Mouse (Mus musculus) CH12.LX (cell line): ENCODE measurements around the gene Sf3b1. TPM values are rescaled to one million over a fixed set of nuclear protein-coding genes. Genes with fewer than 3 reads are reported as not detected.

Experiments used
- DNase-seq: peaks from one replicate; pipeline ENCODE4 v3.0.0-alpha.2; 2013; ENCODE audit errors: extremely low read depth
- H3K27ac ChIP-seq: 2 replicates; pipeline ENCODE4 v1.5.1; 2012; ENCODE audit warnings: low read depth, mild to moderate bottlenecking, control low read depth, moderate library complexity; ENCODE audit not compliant: insufficient read depth
- H3K27me3 ChIP-seq: replicated peaks from 2 replicates; pipeline ENCODE3; 2012; ENCODE audit warnings: inconsistent platforms
- H3K36me3 ChIP-seq, 2 experiments: replicated peaks in 1 of 2; 2 replicates each; pipeline versions ENCODE3 to v1.6.1; 2012; ENCODE audit warnings: inconsistent platforms in 1 of 2, low read length in 1 of 2, mild to moderate bottlenecking in 1 of 2, mixed read lengths in 1 of 2, moderate library complexity in 1 of 2; ENCODE audit not compliant: control insufficient read depth in 1 of 2, insufficient read depth in 1 of 2
- H3K4me1 ChIP-seq, 2 experiments: 2 replicates each; pipeline ENCODE4 v1.6.1; 2012; ENCODE audit warnings: inconsistent platforms in 1 of 2, moderate library complexity in 1 of 2; ENCODE audit not compliant: insufficient read depth in 2 of 2, control insufficient read depth in 1 of 2
- H3K4me2 ChIP-seq: 2 replicates; pipeline ENCODE4 v1.6.1; 2012; ENCODE audit warnings: low read depth, mild to moderate bottlenecking, control low read depth; ENCODE audit not compliant: poor library complexity, insufficient read depth, severe bottlenecking
- H3K4me3 ChIP-seq, 3 experiments: fragments of 150-350 bp in 1 of 3; sonication (generic) in 1 of 3; replicated peaks in 1 of 3; 2 replicates each; pipeline versions ENCODE3 to v1.5.1; 2011 to 2012; ENCODE audit warnings: low read depth in 2 of 3, low read length in 2 of 3, mild to moderate bottlenecking in 2 of 3, moderate library complexity in 2 of 3, control low read depth in 1 of 3, improper control_type of control experiment in 1 of 3, inconsistent platforms in 1 of 3, mixed read lengths in 1 of 3; ENCODE audit not compliant: poor library complexity in 1 of 3
- H3K79me2 ChIP-seq: replicated peaks from 2 replicates; pipeline ENCODE4 v1.6.1; 2012; ENCODE audit warnings: mild to moderate bottlenecking, moderate library complexity; ENCODE audit not compliant: control insufficient read depth, poor library complexity, insufficient read depth, severe bottlenecking; ENCODE audit errors: extremely low read depth
- H3K9ac ChIP-seq: 2 replicates; pipeline ENCODE4 v1.6.1; 2012; ENCODE audit warnings: low read depth, mild to moderate bottlenecking, control low read depth, moderate library complexity; ENCODE audit not compliant: insufficient read depth
- H3K9me3 ChIP-seq: replicated peaks from 2 replicates; pipeline ENCODE3; 2012; ENCODE audit warnings: low read length, inconsistent platforms, mixed read lengths
- CHD1 ChIP-seq: IDR thresholded peaks from 2 replicates; pipeline ENCODE4 v1.6.1; 2012; ENCODE audit warnings: low read depth, low read length, improper control_type of control experiment, inconsistent platforms
- CTCF ChIP-seq, 2 experiments: IDR thresholded peaks in 1 of 2; conservative IDR thresholded peaks in 1 of 2; 2 replicates each; pipeline ENCODE4 v1.5.1; 2011 to 2012; ENCODE audit warnings: low read depth in 2 of 2, low read length in 2 of 2, improper control_type of control experiment in 1 of 2, inconsistent platforms in 1 of 2, mild to moderate bottlenecking in 1 of 2, moderate library complexity in 1 of 2
- ELF1 ChIP-seq: IDR thresholded peaks from 2 replicates; pipeline ENCODE4 v1.6.1; 2014; ENCODE audit warnings: low read depth, mild to moderate bottlenecking, inconsistent platforms, low read length, improper control_type of control experiment
- EP300 ChIP-seq: IDR thresholded peaks from 2 replicates; pipeline ENCODE4 v1.6.1; 2011; ENCODE audit warnings: low read length, improper control_type of control experiment
- GABPA ChIP-seq: IDR thresholded peaks from 2 replicates; pipeline ENCODE4 v1.6.1; 2012; ENCODE audit warnings: low read depth, low read length, improper control_type of control experiment, inconsistent platforms; ENCODE audit not compliant: insufficient replicate concordance
- HCFC1 ChIP-seq: IDR thresholded peaks from 2 replicates; pipeline ENCODE4 v1.6.1; 2012; ENCODE audit warnings: low read depth, mild to moderate bottlenecking, inconsistent platforms, low read length, improper control_type of control experiment
- JUND ChIP-seq: conservative IDR thresholded peaks from 2 replicates; pipeline ENCODE4 v1.6.1; 2011; ENCODE audit warnings: low read depth, low read length, improper control_type of control experiment
- KAT2A ChIP-seq: IDR thresholded peaks from 2 replicates; pipeline ENCODE4 v1.6.1; 2012; ENCODE audit warnings: low read length, improper control_type of control experiment, inconsistent platforms; ENCODE audit not compliant: insufficient replicate concordance
- MYC ChIP-seq: IDR thresholded peaks from 2 replicates; pipeline ENCODE4 v1.6.1; 2011; ENCODE audit warnings: low read depth, mild to moderate bottlenecking, improper control_type of control experiment, low read length
- NELFE ChIP-seq: IDR thresholded peaks from 2 replicates; pipeline ENCODE4 v1.6.1; 2011; ENCODE audit warnings: low read depth, low read length, improper control_type of control experiment
- PAX5 ChIP-seq: IDR thresholded peaks from 2 replicates; pipeline ENCODE4 v1.6.1; 2012; ENCODE audit warnings: low read length, inconsistent platforms, mixed read lengths
- POLR2AphosphoS2 ChIP-seq: IDR thresholded peaks from 2 replicates; pipeline ENCODE4 v1.6.1; 2011; ENCODE audit warnings: low read depth, low read length, improper control_type of control experiment
- RAD21 ChIP-seq: IDR thresholded peaks from 2 replicates; pipeline ENCODE4 v1.6.1; 2011; ENCODE audit warnings: low read depth, mild to moderate bottlenecking, low read length, improper control_type of control experiment, moderate library complexity
- RCOR1 ChIP-seq: conservative IDR thresholded peaks from 2 replicates; pipeline ENCODE4 v1.6.1; 2012; ENCODE audit warnings: low read depth, mild to moderate bottlenecking, inconsistent platforms, low read length, improper control_type of control experiment
- SIN3A ChIP-seq: IDR thresholded peaks from 2 replicates; pipeline ENCODE4 v1.6.1; 2012; ENCODE audit warnings: low read length, improper control_type of control experiment, inconsistent platforms
- UBTF ChIP-seq: IDR thresholded peaks from 2 replicates; pipeline ENCODE4 v1.6.1; 2012; ENCODE audit warnings: low read depth, mild to moderate bottlenecking, inconsistent platforms, low read length, improper control_type of control experiment, moderate library complexity
- USF1 ChIP-seq: IDR thresholded peaks from 2 replicates; pipeline ENCODE4 v1.6.1; 2014; ENCODE audit warnings: low read depth, mild to moderate bottlenecking, inconsistent platforms, low read length, improper control_type of control experiment
- ZC3H11A ChIP-seq: IDR thresholded peaks from 2 replicates; pipeline ENCODE4 v1.6.1; 2012; ENCODE audit warnings: low read depth, mild to moderate bottlenecking, inconsistent platforms, low read length, improper control_type of control experiment
- ZKSCAN1 ChIP-seq: IDR thresholded peaks from 2 replicates; pipeline ENCODE4 v1.6.1; 2012; ENCODE audit warnings: low read depth, inconsistent platforms, low read length, improper control_type of control experiment, borderline replicate concordance
- dilution Hi-C: fragments of 300-500 bp; cut with MboI; formaldehyde crosslinking; loops from 2 replicates; pipeline ENCODE4 v1.14.3; 2020; ENCODE audit warnings: low sequenced_read_pairs; ENCODE audit not compliant: extremely low pct_unique_long_range_greater_than_20kb, extremely low pct_ligation_motif_present
- in situ Hi-C: fragments of 300-500 bp; cut with MboI; formaldehyde crosslinking; loops from 3 replicates; pipeline ENCODE4 v1.14.3; 2019; ENCODE audit warnings: low sequenced_read_pairs, low pct_ligation_motif_present, low pct_unique_long_range_greater_than_20kb, mixed read lengths
- polyA plus RNA-seq: library from polyadenylated mRNA; unstranded; fragments of >175 nt; gene quantifications from 2 replicates; pipeline ENCODE4 v1.2.1, GENCODE M21; 2012; ENCODE audit warnings: low read depth; ENCODE audit not compliant: insufficient read length
- total RNA-seq, 2 experiments: library from RNA; depleted of rRNA; stranded (reverse); fragments of 300-350 nt in 1 of 2; fragments of >200 nt in 1 of 2; gene quantifications; 2 replicates each; pipeline ENCODE4 v1.2.3; 2012 to 2014

The Sf3b1 gene
- total and polyA plus RNA-seq, 3 experiments, result 109 to 186 (median 133) TPM

DNA sequence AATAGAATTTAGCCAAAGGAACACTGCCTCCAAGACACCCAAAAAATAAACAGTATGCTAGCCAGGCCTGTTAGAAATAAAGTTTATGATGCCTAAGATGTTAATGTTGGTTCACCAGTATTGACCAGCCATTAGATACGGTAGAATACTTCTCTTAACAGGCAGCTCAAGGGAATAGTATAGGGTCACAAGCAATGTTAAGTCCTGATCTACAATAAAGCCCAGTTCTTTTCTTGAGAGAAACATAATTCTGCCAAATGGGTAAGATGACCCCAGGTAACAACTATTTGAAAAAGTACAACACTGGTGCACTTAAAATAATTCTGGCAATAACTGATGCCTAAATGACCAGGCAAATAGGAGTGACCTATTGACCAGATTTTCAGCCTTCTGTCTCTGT lies 685 bp upstream of the Sf3b1 start:
- peaks cover 5 to 37% of the 10 kb centered on the region in 2 experiments for H3K4me1 ChIP-seq
- no peaks in the 10 kb centered on the region for H3K9me3 ChIP-seq
- in situ Hi-C loops (no loop called here), dilution Hi-C loops (no loop called here)
- peaks cover 0 to 9% of the 10 kb centered on the region in 2 experiments for H3K36me3 ChIP-seq
- peak overlapping the region; percentile 54; the same call in 1 of the 2 replicates for H3K9ac ChIP-seq
- TF ChIP-seq JUND (no peak), ZC3H11A (no peak), SIN3A (no peak), KAT2A (no peak), EP300 (no peak), POLR2AphosphoS2 (no peak), CTCF (conservative IDR thresholded peaks at IDR 0.05 in 1 of 2, IDR thresholded peaks at IDR 0.05 in 1 of 2; ENCODE audit: low read depth in 2 of 2, low read length in 2 of 2) (no peak), RCOR1 (no peak), CHD1 (no peak), ZKSCAN1 (no peak), NELFE (no peak), MYC (no peak), ELF1 (no peak), GABPA (no peak), HCFC1 (no peak)
- DNase-seq, result peak; percentile 12
- peak overlapping the region; percentile 54 to 92 (median 61) for H3K4me3 ChIP-seq
- no peak overlapping the region; the same call in 1 of the 2 replicates for H3K27ac ChIP-seq
- no peaks in the 10 kb centered on the region for H3K27me3 ChIP-seq
- peaks cover 41% of the 10 kb centered on the region for H3K79me2 ChIP-seq
- peak overlapping the region; percentile 54 for H3K4me2 ChIP-seq

- Histone ChIP-seq H3K27me3 (no peaks in the 10 kb centered on the region), H3K4me1 (peaks cover 5 to 40% of the 10 kb centered on the region in 2 experiments), H3K4me2 (peak overlapping the region; percentile 98), H3K4me3 (peak overlapping the region; percentile 92 to 99 (median 92)), H3K9ac (peak overlapping the region; percentile 92), H3K79me2 (peaks cover 54% of the 10 kb centered on the region), H3K9me3 (no peaks in the 10 kb centered on the region), H3K27ac (peak overlapping the region; percentile 89), H3K36me3 (peaks cover 0 to 13% of the 10 kb centered on the region in 2 experiments)
- dilution Hi-C loops, result no loop called here
- in situ Hi-C loops, result no loop called here
- TF ChIP-seq USF1 (no peak), RAD21 (no peak), UBTF (0 out of 2 replicates have a peak, but pooled peaks have one; percentile 72), CHD1 (no peak), ZKSCAN1 (no peak), PAX5 (no peak)
- DNase-seq, result peak; percentile 21
Measured at GRCm38 (mm10) chr1:55026444-55027252, 633 bp downstream of the Sf3b1 start.
